Mouse (Mus musculus) hindbrain, postnatal 0 days (tissue): ENCODE measurements around the gene Haspin. TPM values are rescaled to one million over a fixed set of nuclear protein-coding genes. Genes with fewer than 3 reads are reported as not detected.
A peak's percentile ranks its signal among the peaks of the same experiment; 100 is the strongest.

Experiments used
- ATAC-seq: fragments of 200-750 bp; cut with Nextera tagmentation; 2 replicates; pipeline ENCODE4 v1.8.0; 2017; ENCODE audit warnings: mild to moderate bottlenecking, moderate TSS enrichment, moderate library complexity
- DNase-seq: peaks from one replicate; pipeline ENCODE4 v3.0.0-alpha.2; 2015; ENCODE audit warnings: low spot score
- H3K27ac ChIP-seq: fragments of 300-500 bp; sonication (generic); 2 replicates; pipeline ENCODE4 v1.5.1; 2014; ENCODE audit warnings: mild to moderate bottlenecking
- H3K27me3 ChIP-seq: fragments of 300-500 bp; sonication (generic); 2 replicates; pipeline ENCODE4 v1.6.1; 2014; ENCODE audit warnings: low read length, mixed read lengths; ENCODE audit not compliant: insufficient read depth
- H3K36me3 ChIP-seq: fragments of 300-500 bp; sonication (generic); 2 replicates; pipeline ENCODE4 v1.6.1; 2014; ENCODE audit warnings: low read length, mixed read lengths; ENCODE audit not compliant: insufficient read depth
- H3K4me1 ChIP-seq: fragments of 300-500 bp; sonication (generic); 2 replicates; pipeline ENCODE4 v1.6.1; 2014; ENCODE audit warnings: antibody characterized with exemption, low read length, mixed read lengths; ENCODE audit not compliant: insufficient read depth
- H3K4me2 ChIP-seq: fragments of 300-500 bp; sonication (generic); 2 replicates; pipeline ENCODE4 v1.6.1; 2014; ENCODE audit warnings: low read depth, mild to moderate bottlenecking, low read length, moderate library complexity, mixed read lengths
- H3K4me3 ChIP-seq: fragments of 300-500 bp; sonication (generic); 2 replicates; pipeline ENCODE4 v1.5.1; 2014; ENCODE audit warnings: low read length
- H3K9ac ChIP-seq: fragments of 300-500 bp; sonication (generic); replicated peaks from 2 replicates; pipeline ENCODE4 v1.6.1; 2014; ENCODE audit warnings: mild to moderate bottlenecking, low read length, moderate library complexity, mixed read lengths
- H3K9me3 ChIP-seq: fragments of 300-500 bp; sonication (generic); 2 replicates; pipeline ENCODE4 v1.6.1; 2016; ENCODE audit warnings: low read length, mixed read lengths
- CTCF ChIP-seq: IDR thresholded peaks from 2 replicates; pipeline ENCODE4 v1.5.1; 2016; ENCODE audit warnings: antibody characterized with exemption, control low read depth, low read depth
- WGBS: fragments of 180-500 bp; shearing (Covaris S2); extraction: QIAGEN DNeasy Blood & Tissue Kit; methylation state at CpG from one replicate; pipeline ENCODE4 v1.1.7; 2014; 5-methylcytosine and 5-hydroxymethylcytosine counted together
- polyA plus RNA-seq: library from polyadenylated mRNA; unstranded; fragments of >200 nt; fragmentation: Nextera tagmentation; extraction: Ambion mirVana; gene quantifications from 2 replicates; pipeline ENCODE4 v1.2.1, GENCODE M21; 2015
- total RNA-seq: library from RNA; depleted of rRNA; stranded (reverse); fragments of >200 nt; gene quantifications from 2 replicates; pipeline ENCODE4 v1.2.3, GENCODE M21; 2014

Haspin gene
- total and polyA plus RNA-seq, 2 experiments from 2014 or later: 2.4 to 3.3 TPM

GRCm38 (mm10) chr11:73176186-73176585, 38.1 kb upstream of the Haspin start:
- H3K4me3 ChIP-seq: peak overlapping the region; percentile 72
- H3K9me3 ChIP-seq: no peaks in the 10 kb centered on the region
- no peaks in the 10 kb centered on the region for H3K36me3 ChIP-seq
- peak overlapping the region; percentile 80 for H3K4me2 ChIP-seq
- H3K27ac ChIP-seq: peak overlapping the region; percentile 87
- peaks cover 16% of the 10 kb centered on the region for H3K4me1 ChIP-seq
- ATAC-seq (no peak), DNase-seq (no peak)
- H3K9ac ChIP-seq: peak overlapping the region; percentile 73
- under 1% methylated on average over 15 of the region's 15 CpGs for WGBS
- TF ChIP-seq CTCF: no peak
- H3K27me3 ChIP-seq: no peaks in the 10 kb centered on the region

DNA sequence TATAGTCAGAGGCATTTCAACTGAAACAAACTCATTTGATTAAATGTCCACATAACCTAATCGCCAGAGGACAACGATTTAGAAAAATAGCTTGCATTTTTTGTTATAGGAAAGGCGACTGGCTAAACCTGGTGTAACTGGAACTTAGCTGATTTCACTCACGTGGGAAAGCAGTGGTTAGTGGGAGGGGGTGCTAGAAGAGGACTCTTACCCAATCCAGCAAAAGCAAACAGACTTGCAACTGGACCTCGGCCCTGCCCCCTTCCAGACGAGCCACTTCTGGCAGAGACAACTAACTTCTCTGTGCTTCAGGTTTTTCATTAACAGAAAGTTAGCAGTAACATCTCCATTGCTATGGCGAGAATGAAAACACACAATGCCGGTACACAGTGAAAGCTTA, 37.5 kb upstream of the Haspin start:
- 43% methylated on average over 8 of the region's 8 CpGs for WGBS
- peak overlapping the region; percentile 73; the same call in 1 of the 2 replicates for H3K9ac ChIP-seq

DNA sequence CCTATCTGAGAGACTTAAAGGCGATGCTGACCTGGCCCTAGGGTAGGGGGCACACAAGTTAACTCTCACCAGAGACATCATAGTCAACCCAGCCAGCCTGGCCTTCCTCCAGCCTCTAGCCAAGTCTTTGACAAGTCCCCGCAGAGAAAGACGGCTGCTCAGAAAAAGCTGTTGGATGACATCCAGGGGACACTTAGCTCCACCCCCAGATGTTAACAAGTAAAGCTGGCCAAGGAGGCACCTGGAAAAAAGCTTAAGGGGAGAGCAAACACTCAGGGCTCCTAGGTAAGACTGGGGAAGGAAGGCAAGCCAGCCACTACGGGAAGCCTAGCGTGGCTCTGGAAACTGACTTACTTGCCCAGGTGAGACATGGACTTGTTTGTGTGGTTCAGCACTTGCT, 34.1 kb upstream of the Haspin start:
- H3K9me3 ChIP-seq: no peaks in the 10 kb centered on the region
- H3K27me3 ChIP-seq: no peaks in the 10 kb centered on the region
- H3K4me2 ChIP-seq: no peak overlapping the region
- H3K27ac ChIP-seq: no peak overlapping the region
- no peak overlapping the region for H3K9ac ChIP-seq
- no peak for TF ChIP-seq CTCF
- H3K4me1 ChIP-seq: peaks cover 11% of the 10 kb centered on the region
- no peak overlapping the region for H3K4me3 ChIP-seq
- ATAC-seq: no peak
- DNase-seq: peak; percentile 37
- H3K36me3 ChIP-seq: no peaks in the 10 kb centered on the region
- 63% methylated on average over 5 of the region's 5 CpGs for WGBS

More for the DNA sequence above, 37.5 kb upstream of the Haspin start:
- ATAC-seq (no peak), DNase-seq (no peak)
- Histone ChIP-seq H3K36me3 (no peaks in the 10 kb centered on the region), H3K4me3 (peak overlapping the region; percentile 72), H3K27ac (no peak overlapping the region), H3K4me2 (peak overlapping the region; percentile 80), H3K4me1 (peaks cover 16% of the 10 kb centered on the region), H3K9me3 (no peaks in the 10 kb centered on the region), H3K27me3 (no peaks in the 10 kb centered on the region)
- no peak for TF ChIP-seq CTCF

DNA sequence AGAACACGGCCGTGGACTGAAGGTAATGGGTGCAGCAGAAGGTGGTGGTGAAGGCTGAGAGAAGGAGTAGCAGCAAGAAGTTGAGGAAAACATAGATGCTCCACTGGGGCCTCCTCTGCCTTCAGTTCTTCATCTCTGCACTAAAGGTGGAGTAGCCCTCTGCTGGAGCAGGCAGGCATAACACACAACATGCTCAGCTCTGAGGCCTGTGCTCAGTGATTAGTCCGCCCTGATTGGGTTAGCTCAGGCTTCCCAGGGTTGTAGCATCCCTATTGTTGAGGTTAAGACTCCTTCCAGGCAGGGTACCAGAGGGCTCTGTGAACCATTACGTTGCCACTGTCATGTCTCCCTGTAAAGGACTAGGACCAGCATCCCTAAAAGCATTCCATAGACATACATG, 31.1 kb upstream of the Haspin start:
- no peaks in the 10 kb centered on the region for H3K36me3 ChIP-seq
- H3K4me2 ChIP-seq: no peak overlapping the region
- ATAC-seq (peak; percentile 39; the same call in 1 of the 2 replicates), DNase-seq (peak; percentile 65)
- peak; percentile 82 for TF ChIP-seq CTCF
- no peak overlapping the region for H3K27ac ChIP-seq
- no peaks in the 10 kb centered on the region for H3K27me3 ChIP-seq
- no peak overlapping the region for H3K4me3 ChIP-seq
- no peaks in the 10 kb centered on the region for H3K9me3 ChIP-seq
- no peak overlapping the region for H3K9ac ChIP-seq
- WGBS: 48% methylated on average over 4 of the region's 4 CpGs
- H3K4me1 ChIP-seq: no peaks in the 10 kb centered on the region

DNA sequence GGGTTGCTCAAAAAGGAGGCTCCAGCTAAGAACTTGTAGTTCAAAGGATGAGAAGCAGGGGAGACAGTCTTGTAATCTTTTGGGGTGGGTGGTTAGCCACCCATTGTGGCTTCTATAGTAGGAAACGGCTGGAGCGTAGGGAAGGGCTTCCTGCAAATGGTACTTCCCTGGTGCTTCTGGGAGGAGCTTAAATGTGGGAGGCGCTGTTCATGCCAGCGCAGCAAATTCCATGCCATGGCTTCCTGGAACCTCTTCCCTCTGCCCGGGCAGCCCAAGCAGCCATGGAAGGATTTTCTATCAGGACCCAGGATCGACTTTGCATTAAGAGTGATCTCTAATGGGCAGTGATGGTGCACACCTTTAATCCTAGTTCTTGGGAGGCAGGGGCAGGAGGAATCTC, 30.5 kb upstream of the Haspin start:
- H3K36me3 ChIP-seq: no peaks in the 10 kb centered on the region
- no peaks in the 10 kb centered on the region for H3K4me1 ChIP-seq
- H3K9me3 ChIP-seq: no peaks in the 10 kb centered on the region
- H3K4me2 ChIP-seq: no peak overlapping the region
- TF ChIP-seq CTCF: no peak
- H3K4me3 ChIP-seq: no peak overlapping the region
- DNase-seq: no peak
- H3K27ac ChIP-seq: no peak overlapping the region
- H3K9ac ChIP-seq: no peak overlapping the region
- WGBS: 79% methylated on average over 6 of the region's 6 CpGs
- ATAC-seq: no peak
- H3K27me3 ChIP-seq: no peaks in the 10 kb centered on the region

GRCm38 (mm10) chr11:73168071-73168470, 30.0 kb upstream of the Haspin start:
- no peak overlapping the region for H3K27ac ChIP-seq
- H3K27me3 ChIP-seq: no peaks in the 10 kb centered on the region
- no peaks in the 10 kb centered on the region for H3K36me3 ChIP-seq
- H3K4me1 ChIP-seq: no peaks in the 10 kb centered on the region
- DNase-seq (no peak), ATAC-seq (no peak)
- no peak for TF ChIP-seq CTCF
- 85% methylated on average over 8 of the region's 8 CpGs for WGBS
- no peak overlapping the region for H3K4me2 ChIP-seq
- H3K9ac ChIP-seq: no peak overlapping the region
- no peak overlapping the region for H3K4me3 ChIP-seq
- H3K9me3 ChIP-seq: no peaks in the 10 kb centered on the region

DNA sequence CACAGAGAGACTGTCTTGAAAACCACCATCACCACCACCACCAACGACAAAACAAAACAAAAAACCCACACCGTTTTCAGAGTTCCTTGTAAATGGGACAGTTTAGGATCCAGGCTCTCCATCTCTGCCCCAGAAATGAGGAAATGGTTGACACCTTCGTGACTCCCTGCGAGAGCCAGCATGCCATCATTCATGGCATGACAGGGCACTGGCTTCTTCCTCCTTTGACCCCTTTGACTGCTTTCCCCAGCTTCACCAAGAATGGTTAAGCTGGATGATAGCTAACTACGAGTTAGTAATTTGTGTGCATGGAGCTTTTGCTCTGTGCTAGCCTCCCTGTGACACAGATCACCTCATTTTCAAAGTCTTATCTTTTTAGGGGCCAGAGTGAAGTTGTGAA, 24.2 kb upstream of the Haspin start:
- Histone ChIP-seq H3K36me3 (no peaks in the 10 kb centered on the region), H3K27ac (no peak overlapping the region), H3K4me2 (no peak overlapping the region), H3K27me3 (no peaks in the 10 kb centered on the region), H3K9me3 (no peaks in the 10 kb centered on the region), H3K4me3 (no peak overlapping the region), H3K9ac (no peak overlapping the region), H3K4me1 (0 out of 2 replicates have a peak, but pooled peaks cover 6% of the 10 kb centered on the region)
- no peak for TF ChIP-seq CTCF
- no peak for ATAC-seq
- DNase-seq: no peak
- WGBS: 73% methylated on average over 5 of the region's 5 CpGs
